ENCODE assay signal across 24 mouse cellular contexts in genomic region chr8:78018430-78019180, GRCm38 (mm10).
DNase-seq lines count a peak whose midpoint lies in the region; ATAC-seq lines count a peak whose summit lies in the region.
"Had no signal": no experiment of that assay in that cellular context is flagged by ENCODE, and none has a peak within 500 bp of the region (broad histone marks: within the 10 kb centered on the region; RNA-seq: fewer than 3 reads in every experiment).

No protein-coding gene starts in this region.

- WGBS in heart, embryonic 16.5 days, result 41% methylated on average over 4 of the region's 4 CpGs
- WGBS in heart, embryonic 10.5 days, result 80% methylated on average over 4 of the region's 4 CpGs
- WGBS in neural tube, embryonic 14.5 days, result 45% methylated on average over 4 of the region's 4 CpGs
- WGBS in neural tube, embryonic 15.5 days, result 48% methylated on average over 4 of the region's 4 CpGs

- no peaks in the 10 kb centered on the region for H3K9me3 ChIP-seq in heart, embryonic 16.5 days (replicated peaks; ENCODE audit: control insufficient read depth, low read length)
- H3K9me3 ChIP-seq in heart, embryonic 10.5 days, result no peaks in the 10 kb centered on the region
- H3K9me3 ChIP-seq in neural tube, embryonic 14.5 days (ENCODE audit: control insufficient read depth, low read length), result no peaks in the 10 kb centered on the region
- H3K9me3 ChIP-seq in neural tube, embryonic 15.5 days (replicated peaks), result no peaks in the 10 kb centered on the region
- H3K9me3 ChIP-seq: embryonic facial prominence, embryonic 15.5 days; G1E; kidney, embryonic 15.5 days; neural tube, embryonic 13.5 days; stomach, embryonic 15.5 days had no signal

- no peak overlapping the region for H3K4me2 ChIP-seq in heart, embryonic 16.5 days (ENCODE audit: low read depth, low read length)
- H3K4me2 ChIP-seq in neural tube, embryonic 14.5 days (ENCODE audit: low read depth, low read length), result no peak overlapping the region
- H3K4me2 ChIP-seq in neural tube, embryonic 15.5 days, result no peak overlapping the region
- H3K4me2 ChIP-seq: embryonic facial prominence, embryonic 15.5 days; heart, embryonic 11.5 days; kidney, embryonic 15.5 days; neural tube, embryonic 13.5 days; stomach, embryonic 15.5 days had no signal

- no peak overlapping the region for H3K4me3 ChIP-seq in heart, embryonic 16.5 days (ENCODE audit: low read length)
- H3K4me3 ChIP-seq in heart, embryonic 10.5 days, result no peak overlapping the region
- H3K4me3 ChIP-seq in neural tube, embryonic 14.5 days (ENCODE audit: low read depth, low read length), result no peak overlapping the region
- H3K4me3 ChIP-seq in neural tube, embryonic 15.5 days (replicated peaks), result no peak overlapping the region
- H3K4me3 ChIP-seq: embryonic facial prominence, embryonic 15.5 days; hindbrain, embryonic 10.5 days; kidney, embryonic 15.5 days; myocyte; neural tube, embryonic 13.5 days; stomach, embryonic 15.5 days had no signal

- H3K36me3 ChIP-seq in heart, embryonic 16.5 days (ENCODE audit: control insufficient read depth, insufficient read depth), result no peaks in the 10 kb centered on the region
- H3K36me3 ChIP-seq in heart, embryonic 10.5 days, result no peaks in the 10 kb centered on the region
- no peaks in the 10 kb centered on the region for H3K36me3 ChIP-seq in neural tube, embryonic 14.5 days (ENCODE audit: control insufficient read depth, insufficient read depth, low read length)
- no peaks in the 10 kb centered on the region for H3K36me3 ChIP-seq in neural tube, embryonic 15.5 days
- H3K36me3 ChIP-seq: embryonic facial prominence, embryonic 15.5 days; G1E; hindbrain, embryonic 10.5 days; kidney, embryonic 15.5 days; neural tube, embryonic 13.5 days; stomach, embryonic 15.5 days had no signal

- peak overlapping the region; percentile 75 for H3K27ac ChIP-seq in heart, embryonic 16.5 days (ENCODE audit: low read length)
- H3K27ac ChIP-seq in heart, embryonic 10.5 days, result no peak overlapping the region
- H3K27ac ChIP-seq in neural tube, embryonic 14.5 days (ENCODE audit: low read depth, low read length), result no peak overlapping the region
- no peak overlapping the region for H3K27ac ChIP-seq in neural tube, embryonic 15.5 days (replicated peaks)
- H3K27ac ChIP-seq: embryonic facial prominence, embryonic 15.5 days; hindbrain, embryonic 10.5 days; kidney, embryonic 15.5 days; neural tube, embryonic 13.5 days; stomach, embryonic 15.5 days had no signal

- no peak for DNase-seq in heart, embryonic 10.5 days (ENCODE audit: low spot score)
- DNase-seq in R1 (ENCODE audit: low read depth, low spot score), result peak; percentile 64
- no peak for DNase-seq in gastrocnemius, postnatal 10 days
- no peak for DNase-seq in adrenal gland, adult 8-10 months
- DNase-seq: adrenal gland, postnatal 36 days; cerebellum, adult 11 months; cerebellum, adult 9-11 months; gastrocnemius, postnatal 36 days; kidney, adult 11 months; kidney, postnatal 36 days; layer of hippocampus, postnatal 36 days; lung, postnatal 4 days; thymus, postnatal 25 days had no signal

- peak; percentile 52; the same call in 1 of the 2 replicates for ATAC-seq in heart, embryonic 16.5 days (replicated peaks; ENCODE audit: extremely low read depth, insufficient read depth, low FRiP score)
- ATAC-seq in neural tube, embryonic 14.5 days (ENCODE audit: low read depth), result peak; percentile 38; the same call in 1 of the 2 replicates
- ATAC-seq in neural tube, embryonic 15.5 days (ENCODE audit: low FRiP score), result no peak

- no peaks in the 10 kb centered on the region for H3K27me3 ChIP-seq in heart, embryonic 16.5 days (ENCODE audit: control insufficient read depth, insufficient read depth, low read length)
- H3K27me3 ChIP-seq in heart, embryonic 10.5 days (ENCODE audit: insufficient read depth, poor library complexity, severe bottlenecking), result no peaks in the 10 kb centered on the region
- H3K27me3 ChIP-seq in neural tube, embryonic 14.5 days (ENCODE audit: control insufficient read depth, insufficient read depth, low read length), result no peaks in the 10 kb centered on the region
- no peaks in the 10 kb centered on the region for H3K27me3 ChIP-seq in neural tube, embryonic 15.5 days (replicated peaks)
- H3K27me3 ChIP-seq: embryonic facial prominence, embryonic 15.5 days; kidney, embryonic 15.5 days; neural tube, embryonic 13.5 days; stomach, embryonic 15.5 days had no signal

- H3K9ac ChIP-seq in heart, embryonic 16.5 days (ENCODE audit: low read length), result no peak overlapping the region
- H3K9ac ChIP-seq in neural tube, embryonic 14.5 days (replicated peaks; ENCODE audit: low read depth, low read length), result no peak overlapping the region
- H3K9ac ChIP-seq in neural tube, embryonic 15.5 days (replicated peaks), result no peak overlapping the region
- H3K9ac ChIP-seq: embryonic facial prominence, embryonic 15.5 days; kidney, embryonic 15.5 days; neural tube, embryonic 13.5 days; stomach, embryonic 15.5 days had no signal

- peaks cover 20% of the 10 kb centered on the region for H3K4me1 ChIP-seq in heart, embryonic 16.5 days (ENCODE audit: control insufficient read depth, insufficient read depth, low read length)
- H3K4me1 ChIP-seq in heart, embryonic 10.5 days, result peaks cover 12% of the 10 kb centered on the region; the same call in 1 of the 2 replicates
- no peaks in the 10 kb centered on the region for H3K4me1 ChIP-seq in neural tube, embryonic 14.5 days (ENCODE audit: control insufficient read depth, insufficient read depth, low read length)
- H3K4me1 ChIP-seq in neural tube, embryonic 15.5 days, result no peaks in the 10 kb centered on the region; the same call in 1 of the 2 replicates
